ENCODE assay signal across 17 mouse cellular contexts in the genomic region with DNA sequence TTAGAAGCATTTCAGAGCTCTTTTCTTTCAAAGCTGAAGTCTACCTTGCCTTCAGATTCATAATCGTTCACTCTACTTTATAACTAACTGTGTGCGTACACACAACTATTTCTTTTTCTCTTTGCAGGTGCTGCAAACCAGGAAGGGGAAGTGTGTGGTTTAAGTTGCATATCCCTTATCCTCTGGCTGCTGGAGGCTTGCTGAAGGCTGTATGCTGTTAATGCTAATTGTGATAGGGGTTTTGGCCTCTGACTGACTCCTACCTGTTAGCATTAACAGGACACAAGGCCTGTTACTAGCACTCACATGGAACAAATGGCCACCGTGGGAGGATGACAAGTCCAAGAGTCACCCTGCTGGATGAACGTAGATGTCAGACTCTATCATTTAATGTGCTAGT. TPM values are rescaled to one million over a fixed set of nuclear protein-coding genes. Genes with fewer than 3 reads are reported as not detected.
DNase-seq lines count a peak whose midpoint lies in the region; ATAC-seq lines count a peak whose summit lies in the region.
"Had no signal": no experiment of that assay in that cellular context is flagged by ENCODE, and none has a peak within 500 bp of the region (broad histone marks: within the 10 kb centered on the region; RNA-seq: fewer than 3 reads in every experiment).

No protein-coding gene starts in this region.

- DNase-seq in spleen, postnatal 36 days (ENCODE audit: low spot score in 2 of 2), result peak; percentile 38 to 41
- DNase-seq in spleen, adult 18-20 months, result no peak
- peak; percentile 51 for DNase-seq in CD4-positive, CD25-positive, alpha-beta regulatory T cell, adult 2 months (ENCODE audit: low read depth, low spot score)
- no peak for DNase-seq in adrenal gland, adult 8-10 months
- no peak for DNase-seq in urinary bladder, postnatal 36 days (ENCODE audit: low spot score in 2 of 2)
- DNase-seq in embryo, embryonic 10 days (ENCODE audit: low spot score), result no peak
- DNase-seq: adrenal gland, postnatal 36 days; cerebellum, adult 9-10 months; embryo, embryonic 11 days; gastrocnemius, postnatal 25 days; heart, postnatal 10 days; kidney, postnatal 4 days; liver; lung, adult 18-20 months had no signal

- peak; percentile 88 for ATAC-seq in granulocyte monocyte progenitor cell, adult 5-6 weeks (replicated peaks; ENCODE audit: poor library complexity, severe bottlenecking)
- peak; percentile 67 for ATAC-seq in neutrophil, adult 5-6 weeks (ENCODE audit: extremely low read depth, insufficient number of reproducible peaks, low FRiP score, poor library complexity, severe bottlenecking)
- ATAC-seq: hindbrain, embryonic 16.5 days had no signal

RNA-seq across cellular contexts. Expression of gene Mrpl39, which starts 21.6 kb away (rescaled TPM):
- total RNA-seq in granulocyte monocyte progenitor cell, adult 5-6 weeks (2014; fragmentation: Nextera tagmentation), result 19.1 and 30.1 TPM in 2 replicates
- total RNA-seq in granulocyte monocyte progenitor cell, adult 5-6 weeks (2017), result 56.0 and 63.8 TPM in 2 replicates
- 27.2 and 33.5 TPM in 2 replicates for total RNA-seq in neutrophil, adult 5-6 weeks (2017)
- 10 to 100 TPM; 37.0 to 43.3 (median 40.7) TPM for total RNA-seq in adrenal gland, adult 8-10 months (2022)

RNA-seq across cellular contexts. Expression of gene Jam2, which starts 60.0 kb away (rescaled TPM):
- not detected in 2 replicates for total RNA-seq in granulocyte monocyte progenitor cell, adult 5-6 weeks (2014; fragmentation: Nextera tagmentation)
- not detected in 2 replicates for total RNA-seq in granulocyte monocyte progenitor cell, adult 5-6 weeks (2017)
- not detected in 2 replicates for total RNA-seq in neutrophil, adult 5-6 weeks (2017)
- 10 to 100 TPM in 3 of 4 experiments, 1 to 10 TPM in 1; 10.0 to 22.1 (median 17.4) TPM for total RNA-seq in adrenal gland, adult 8-10 months (2022)

Comparison
In these comparisons a context has a peak if more than half of its experiments do, and no peak if none do; other contexts are left out.
1. DNase-seq: peak in spleen, postnatal 36 days (2 of 2) and CD4-positive, CD25-positive, alpha-beta regulatory T cell, adult 2 months (single experiment); none in spleen, adult 18-20 months (0 of 2), adrenal gland, adult 8-10 months (single experiment), urinary bladder, postnatal 36 days (0 of 2) and embryo, embryonic 10 days (single experiment).
2. RNA of gene Jam2, which starts 60.0 kb away (total RNA-seq): 10.0 to 22.1 TPM in adrenal gland, adult 8-10 months; not detected in granulocyte monocyte progenitor cell, adult 5-6 weeks and not detected in neutrophil, adult 5-6 weeks; every median in the first group is over 10 times any median in the second.